Mouse (Mus musculus) c-Kit-positive CD71-positive TER-119-negative erythroid progenitor cells, embryonic 14.5 days (primary cell): ENCODE measurements around the gene Scml4.
A peak's percentile ranks its signal among the peaks of the same experiment; 100 is the strongest.

Source experiments
- DNase-seq: peaks from one replicate; pipeline ENCODE4 v3.0.0-alpha.2; 2013; ENCODE audit warnings: low read depth

Gene Scml4

GRCm38 (mm10) chr10:42860159-42860911, at the start of gene Scml4:
TSS of gene Scml4 (plus strand) at chr10:42860370.
- DNase-seq: peak; percentile 27

- DNase-seq: no peak
Observed at GRCm38 (mm10) chr10:42825923-42826322, 34.2 kb upstream of the Scml4 start.

- no peak for DNase-seq
Observed at GRCm38 (mm10) chr10:42827155-42827554, 33.0 kb upstream of the Scml4 start.

- no peak for DNase-seq
Observed at GRCm38 (mm10) chr10:42830007-42830406, 30.2 kb upstream of the Scml4 start.

GRCm38 (mm10) chr10:42830409-42830808, 29.8 kb upstream of the Scml4 start:
- DNase-seq: no peak

- DNase-seq: peak; percentile 7
Observed at GRCm38 (mm10) chr10:42832677-42833076, 27.5 kb upstream of the Scml4 start.

- DNase-seq: no peak
Observed at GRCm38 (mm10) chr10:42833871-42834727, 26.1 kb upstream of the Scml4 start.

- DNase-seq: no peak
Observed at GRCm38 (mm10) chr10:42838106-42838505, 22.1 kb upstream of the Scml4 start.

GRCm38 (mm10) chr10:42838736-42839135, 21.4 kb upstream of the Scml4 start:
- DNase-seq: no peak

GRCm38 (mm10) chr10:42840036-42840435, 20.1 kb upstream of the Scml4 start:
- no peak for DNase-seq

GRCm38 (mm10) chr10:42841531-42842195, 18.5 kb upstream of the Scml4 start:
- DNase-seq: no peak

- DNase-seq: peak; percentile 34
Observed at GRCm38 (mm10) chr10:42842358-42842757, 17.8 kb upstream of the Scml4 start.

- DNase-seq: no peak
Observed at GRCm38 (mm10) chr10:42843416-42843815, 16.8 kb upstream of the Scml4 start.

GRCm38 (mm10) chr10:42845480-42845879, 14.7 kb upstream of the Scml4 start:
- no peak for DNase-seq

- DNase-seq: no peak
Observed at GRCm38 (mm10) chr10:42848179-42849080, 11.7 kb upstream of the Scml4 start.

- DNase-seq: no peak
Observed at GRCm38 (mm10) chr10:42849081-42849400, 11.1 kb upstream of the Scml4 start.

GRCm38 (mm10) chr10:42854838-42855237, 5.3 kb upstream of the Scml4 start:
- no peak for DNase-seq

GRCm38 (mm10) chr10:42855250-42855649, 4.9 kb upstream of the Scml4 start:
- DNase-seq: no peak

- no peak for DNase-seq
Observed at GRCm38 (mm10) chr10:42856574-42856973, 3.6 kb upstream of the Scml4 start.

GRCm38 (mm10) chr10:42857021-42857420, 3.1 kb upstream of the Scml4 start:
- DNase-seq: no peak

- no peak for DNase-seq
Observed at GRCm38 (mm10) chr10:42859781-42860158, 400 bp upstream of the Scml4 start.

- DNase-seq: no peak
Observed at GRCm38 (mm10) chr10:42861446-42861845, 1.3 kb downstream of the Scml4 start.
